Mouse (Mus musculus) midbrain, embryonic 12.5 days (tissue): Measurements from ENCODE around the gene Eps8. TPM values are rescaled to one million over a fixed set of nuclear protein-coding genes. Genes with fewer than 3 reads are reported as not detected.
A peak's percentile ranks its signal among the peaks of the same experiment; 100 is the strongest.
"Not testable (repeated sequence)": the region's sequence is repeated elsewhere in the genome, so short reads cannot be mapped to it uniquely, and the experiment has no call there.

Source experiments
- ATAC-seq: fragments of 200-750 bp; cut with Nextera tagmentation; 2 replicates; pipeline ENCODE4 v1.8.0; 2017; ENCODE audit warnings: low read depth, moderate TSS enrichment, moderate library complexity; ENCODE audit not compliant: low FRiP score
- H3K27ac ChIP-seq: fragments of 300-500 bp; sonication (generic); replicated peaks from 2 replicates; pipeline ENCODE4 v1.5.1; 2016; ENCODE audit warnings: mild to moderate bottlenecking
- H3K27me3 ChIP-seq: fragments of 300-500 bp; sonication (generic); 2 replicates; pipeline ENCODE4 v1.6.1; 2016; ENCODE audit warnings: mild to moderate bottlenecking
- H3K36me3 ChIP-seq: fragments of 300-500 bp; sonication (generic); 2 replicates; pipeline ENCODE4 v1.6.1; 2016
- H3K4me1 ChIP-seq: fragments of 300-500 bp; sonication (generic); 2 replicates; pipeline ENCODE4 v1.6.1; 2016
- H3K4me2 ChIP-seq: fragments of 300-500 bp; sonication (generic); replicated peaks from 2 replicates; pipeline ENCODE4 v1.6.1; 2016; ENCODE audit warnings: mild to moderate bottlenecking, moderate library complexity
- H3K4me3 ChIP-seq: fragments of 300-500 bp; sonication (generic); 2 replicates; pipeline ENCODE4 v1.5.1; 2016; ENCODE audit warnings: mild to moderate bottlenecking
- H3K9ac ChIP-seq: fragments of 300-500 bp; sonication (generic); replicated peaks from 2 replicates; pipeline ENCODE4 v1.6.1; 2016; ENCODE audit warnings: mild to moderate bottlenecking, moderate library complexity
- H3K9me3 ChIP-seq: fragments of 300-500 bp; sonication (generic); 2 replicates; pipeline ENCODE4 v1.6.1; 2016; ENCODE audit warnings: mild to moderate bottlenecking
- WGBS: fragments of 180-500 bp; shearing (Covaris S2); methylation state at CpG from one replicate; pipeline ENCODE4 v1.1.7; 2016; 5-methylcytosine and 5-hydroxymethylcytosine counted together
- polyA plus RNA-seq: library from polyadenylated mRNA; unstranded; fragments of >200 nt; fragmentation: Nextera tagmentation; extraction: Ambion mirVana; gene quantifications from 2 replicates; pipeline ENCODE4 v1.2.1, GENCODE M21; 2016

Gene Eps8
- polyA plus RNA-seq, 1 experiment from 2014 or later: 10.7 TPM

DNA sequence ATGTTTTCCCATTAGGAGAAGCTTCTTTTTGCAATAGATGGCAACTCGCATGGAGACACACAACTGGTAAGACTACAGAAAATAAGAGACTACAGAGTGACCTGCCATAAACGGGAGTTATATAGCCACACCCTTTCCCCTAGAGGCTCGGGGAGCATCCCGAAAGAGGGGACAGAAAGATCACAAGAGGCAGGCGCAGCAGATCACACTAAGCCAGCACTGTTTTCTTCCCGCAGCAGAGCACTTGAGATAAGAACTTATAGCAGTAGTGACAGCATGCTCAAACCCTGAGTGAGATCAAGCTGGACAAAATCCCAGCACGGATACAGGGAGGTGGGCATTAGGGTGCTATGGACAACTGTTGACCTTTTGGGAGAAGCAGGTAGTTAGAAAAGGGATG lies 198.6 kb downstream of the Eps8 start:
- no peak for ATAC-seq
- H3K27ac ChIP-seq: no peak overlapping the region
- WGBS: 67% methylated on average over 7 of the region's 7 CpGs

GRCm38 (mm10) chr6:137455537-137456041 lies 199.1 kb downstream of the Eps8 start:
- Histone ChIP-seq H3K36me3 (no peaks in the 10 kb centered on the region), H3K9me3 (no peaks in the 10 kb centered on the region), H3K27ac (no peak overlapping the region), H3K4me1 (0 out of 2 replicates have a peak, but pooled peaks cover 2% of the 10 kb centered on the region), H3K9ac (no peak overlapping the region), H3K4me3 (no peak overlapping the region), H3K4me2 (no peak overlapping the region), H3K27me3 (peaks cover 4% of the 10 kb centered on the region; the same call in 1 of the 2 replicates)
- ATAC-seq: peak; percentile 78
- 15% methylated on average over 10 of the region's 10 CpGs for WGBS

More for the DNA sequence above, 198.6 kb downstream of the Eps8 start:
- Histone ChIP-seq H3K4me3 (no peak overlapping the region), H3K27me3 (peaks cover 4% of the 10 kb centered on the region; the same call in 1 of the 2 replicates), H3K36me3 (no peaks in the 10 kb centered on the region), H3K9me3 (no peaks in the 10 kb centered on the region), H3K4me2 (no peak overlapping the region), H3K9ac (no peak overlapping the region), H3K4me1 (0 out of 2 replicates have a peak, but pooled peaks cover 2% of the 10 kb centered on the region)

DNA sequence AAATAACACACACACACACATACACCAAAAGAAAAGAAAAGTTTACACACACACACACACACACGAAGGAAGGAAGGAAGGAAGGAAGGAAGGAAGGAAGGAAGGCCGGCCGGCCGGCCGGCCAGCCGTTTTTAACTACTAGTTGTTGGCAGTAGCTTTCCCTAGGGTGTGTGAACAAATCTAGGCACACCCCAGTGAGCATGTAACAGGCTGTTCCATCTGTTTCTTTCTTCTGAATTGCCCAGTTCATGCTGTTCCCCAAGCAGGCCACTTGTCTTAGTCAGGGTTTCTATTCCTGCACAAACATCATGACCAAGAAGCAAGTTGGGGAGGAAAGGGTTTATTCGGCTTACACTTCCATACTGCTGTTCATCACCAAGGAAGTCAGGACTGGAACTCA lies 208.6 kb downstream of the Eps8 start:
- H3K27ac ChIP-seq, H3K4me1 ChIP-seq, H3K9me3 ChIP-seq, H3K9ac ChIP-seq, H3K27me3 ChIP-seq, ATAC-seq, H3K4me3 ChIP-seq, H3K4me2 ChIP-seq: not testable (repeated sequence)
- WGBS: 98% methylated on average over 6 of the region's 7 CpGs
- peaks cover 25% of the 10 kb centered on the region; the same call in 1 of the 2 replicates for H3K36me3 ChIP-seq

DNA sequence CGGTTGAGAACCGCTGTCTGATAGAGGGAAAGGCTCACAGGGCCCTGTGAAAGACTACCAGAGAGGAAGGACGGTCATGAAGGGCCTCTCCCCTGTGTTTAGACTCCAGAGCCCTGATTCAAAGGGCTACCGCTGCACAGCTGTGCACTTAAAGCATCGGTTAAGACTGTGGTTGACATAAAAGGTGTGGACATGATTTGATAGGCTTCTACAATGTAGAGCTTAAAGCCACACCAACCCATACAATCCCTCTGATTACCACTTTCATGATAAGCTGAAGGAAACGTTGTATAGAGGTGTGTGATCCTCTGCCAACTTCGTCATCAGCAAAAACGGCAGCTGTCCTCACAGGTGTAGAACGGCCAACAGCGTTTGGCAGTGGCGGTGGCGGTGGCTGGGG lies 211.6 kb downstream of the Eps8 start:
- Histone ChIP-seq H3K36me3 (peaks cover 21% of the 10 kb centered on the region; the same call in 1 of the 2 replicates), H3K4me3 (no peak overlapping the region), H3K4me2 (no peak overlapping the region), H3K9ac (no peak overlapping the region), H3K27me3 (no peaks in the 10 kb centered on the region), H3K4me1 (peaks cover 3% of the 10 kb centered on the region; the same call in 1 of the 2 replicates), H3K9me3 (no peaks in the 10 kb centered on the region), H3K27ac (no peak overlapping the region)
- ATAC-seq: no peak
- 94% methylated on average over 12 of the region's 12 CpGs for WGBS

- Histone ChIP-seq H3K4me2 (no peak overlapping the region), H3K4me3 (no peak overlapping the region), H3K4me1 (peaks cover 11% of the 10 kb centered on the region), H3K27me3 (no peaks in the 10 kb centered on the region), H3K9me3 (no peaks in the 10 kb centered on the region), H3K27ac (no peak overlapping the region), H3K9ac (no peak overlapping the region), H3K36me3 (peaks cover 21% of the 10 kb centered on the region; the same call in 1 of the 2 replicates)
- no peak for ATAC-seq
- 86% methylated on average over 19 of the region's 19 CpGs for WGBS
These were observed 213.9 kb downstream of the Eps8 start for GRCm38 (mm10) chr6:137440559-137441486.

GRCm38 (mm10) chr6:137437902-137438580 lies 216.6 kb downstream of the Eps8 start:
- Histone ChIP-seq H3K4me3 (no peak overlapping the region), H3K27ac (no peak overlapping the region), H3K4me2 (peak overlapping the region; percentile 11; the same call in 1 of the 2 replicates), H3K4me1 (peaks cover 17% of the 10 kb centered on the region), H3K9ac (no peak overlapping the region), H3K9me3 (no peaks in the 10 kb centered on the region), H3K27me3 (0 out of 2 replicates have a peak, but pooled peaks cover 3% of the 10 kb centered on the region), H3K36me3 (peaks cover 9% of the 10 kb centered on the region; the same call in 1 of the 2 replicates)
- WGBS: 16% methylated on average over 16 of the region's 16 CpGs
- ATAC-seq: peak; percentile 64

GRCm38 (mm10) chr6:137437486-137437885 lies 217.2 kb downstream of the Eps8 start:
- Histone ChIP-seq H3K4me1 (peaks cover 17% of the 10 kb centered on the region), H3K36me3 (0 out of 2 replicates have a peak, but pooled peaks cover 4% of the 10 kb centered on the region), H3K9ac (no peak overlapping the region), H3K27ac (no peak overlapping the region), H3K27me3 (0 out of 2 replicates have a peak, but pooled peaks cover 3% of the 10 kb centered on the region), H3K9me3 (no peaks in the 10 kb centered on the region), H3K4me2 (0 out of 2 replicates have a peak overlapping the region, but pooled peaks have one; percentile 11), H3K4me3 (no peak overlapping the region)
- peak; percentile 31; the same call in 1 of the 2 replicates for ATAC-seq
- WGBS: 70% methylated on average over 4 of the region's 4 CpGs

- H3K27me3 ChIP-seq: 0 out of 2 replicates have a peak, but pooled peaks cover 3% of the 10 kb centered on the region
- no peak overlapping the region for H3K4me3 ChIP-seq
- H3K27ac ChIP-seq: no peak overlapping the region; the same call in 1 of the 2 replicates
- no peak overlapping the region for H3K9ac ChIP-seq
- peak; percentile 66 for ATAC-seq
- H3K36me3 ChIP-seq: 0 out of 2 replicates have a peak, but pooled peaks cover 7% of the 10 kb centered on the region
- 52% methylated on average over 14 of the region's 14 CpGs for WGBS
- no peaks in the 10 kb centered on the region for H3K9me3 ChIP-seq
- H3K4me2 ChIP-seq: no peak overlapping the region
- peaks cover 17% of the 10 kb centered on the region for H3K4me1 ChIP-seq
These were observed 221.0 kb downstream of the Eps8 start for GRCm38 (mm10) chr6:137433521-137434137.

Other genes with a start within 250 kb of the Eps8 start
- 203 and 210 TPM in 2 replicates for gene Strap, start 80.2 kb upstream of the Eps8 start, polyA plus RNA-seq
- 38.7 and 40.4 TPM in 2 replicates for gene Dera, start 99.7 kb upstream of the Eps8 start, polyA plus RNA-seq